Mouse (Mus musculus) megakaryocyte, embryonic 14.5 days (primary cell): ENCODE data around the gene Mycbp.

Experiments used
- FLI1 ChIP-seq: IDR thresholded peaks from 2 replicates; pipeline ENCODE4 v1.6.1; 2012; ENCODE audit warnings: low read length, inconsistent platforms, mixed read lengths
- GATA1 ChIP-seq: IDR thresholded peaks from 3 replicates; pipeline ENCODE4 v1.6.1; 2012; ENCODE audit warnings: mixed read lengths, low read length, inconsistent platforms, borderline replicate concordance

- TF ChIP-seq GATA1 (no peak), FLI1 (no peak)
Measured at GRCm38 (mm10) chr4:123929994-123930393, 25.4 kb downstream of the Mycbp start.
